ENCODE assay signal across 19 mouse cellular contexts in the genomic region with DNA sequence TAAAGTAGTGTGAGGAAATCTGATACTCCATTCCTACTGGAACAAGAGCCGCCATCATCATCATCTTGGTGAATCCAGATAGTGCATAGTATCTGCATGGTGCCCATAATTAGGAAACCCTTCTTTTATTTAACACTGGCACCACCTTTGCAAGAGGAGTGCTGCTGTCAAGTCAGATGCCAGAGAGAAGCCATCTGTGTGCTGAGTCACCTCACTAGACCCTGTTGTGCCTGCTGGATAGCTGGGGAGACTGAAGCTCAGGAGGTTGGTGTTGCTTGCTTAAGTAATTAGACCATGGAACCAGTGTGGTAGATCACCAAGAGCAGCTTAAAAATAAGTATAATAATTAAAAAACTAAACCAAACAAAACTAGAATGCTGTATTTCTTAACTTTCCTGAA.
DNase-seq lines count a peak whose midpoint lies in the region; ATAC-seq and TF ChIP-seq lines count a peak whose summit lies in the region.
"Had no signal": no experiment of that assay in that cellular context is flagged by ENCODE, and none has a peak within 500 bp of the region (broad histone marks: within the 10 kb centered on the region; RNA-seq: fewer than 3 reads in every experiment).

No protein-coding gene starts in this region.

- no peaks in the 10 kb centered on the region for H3K36me3 ChIP-seq in forebrain, embryonic 15.5 days
- H3K36me3 ChIP-seq: heart, embryonic 13.5 days; limb, embryonic 13.5 days; neural tube, embryonic 15.5 days had no signal

- H3K27me3 ChIP-seq in Patski, result no peaks in the 10 kb centered on the region
- H3K27me3 ChIP-seq in forebrain, embryonic 15.5 days, result no peaks in the 10 kb centered on the region
- H3K27me3 ChIP-seq: heart, embryonic 13.5 days; limb, embryonic 13.5 days; neural tube, embryonic 15.5 days had no signal

- peak; percentile 58 for DNase-seq in heart, adult 11 months
- no peak for DNase-seq in heart, postnatal 14 days
- DNase-seq in 3134 (ENCODE audit: extremely low read depth, insufficient read length, low spot score) (peak; percentile 30), Patski (ENCODE audit: low read depth, low spot score) (peak; percentile 6)
- peak; percentile 75 for DNase-seq in cerebellum, adult 9-11 months
- no peak for DNase-seq in embryo, embryonic 10 days (ENCODE audit: low spot score)
- no peak for DNase-seq in gastrocnemius, postnatal 4 days (ENCODE audit: low spot score in 2 of 2)
- DNase-seq: gastrocnemius, postnatal 14 days; kidney, postnatal 14 days; liver, postnatal 0 days; lung, postnatal 36 days; right cerebral cortex, postnatal 14 days had no signal

- no peak overlapping the region for H3K9ac ChIP-seq in forebrain, embryonic 15.5 days (replicated peaks)
- H3K9ac ChIP-seq: heart, embryonic 13.5 days; limb, embryonic 13.5 days; liver, postnatal 0 days; neural tube, embryonic 15.5 days had no signal

- WGBS in forebrain, embryonic 15.5 days, result 85% methylated on average over 1 of the region's 1 CpGs

- H3K9me3 ChIP-seq in forebrain, embryonic 15.5 days, result no peaks in the 10 kb centered on the region
- H3K9me3 ChIP-seq: heart, embryonic 13.5 days; limb, embryonic 13.5 days; neural tube, embryonic 15.5 days had no signal

- ATAC-seq in Patski, result no peak
- no peak for ATAC-seq in forebrain, embryonic 15.5 days (replicated peaks)
- ATAC-seq: intestine, postnatal 0 days; liver, postnatal 0 days; midbrain, embryonic 16.5 days had no signal

- no peak for TF ChIP-seq CTCF in Patski (IDR thresholded peaks at IDR 0.05)

- H3K4me2 ChIP-seq in forebrain, embryonic 15.5 days (replicated peaks), result no peak overlapping the region
- H3K4me2 ChIP-seq: heart, embryonic 13.5 days; limb, embryonic 13.5 days; neural tube, embryonic 15.5 days had no signal

- POLR2A ChIA-PET in Patski (lab: Charles Lee), result no interaction called here

- CTCF ChIA-PET in Patski (lab: Charles Lee), result interaction anchor here (1.1 to 2.0 kb wide), 4 partner anchors 11 to 101 kb away, joined by 3 to 12 read pairs (median 5); no protein-coding TSS in a partner anchor

- intact Hi-C loops in heart, postnatal 14 days (cut with DNase I), result no loop called here

- peaks cover 8% of the 10 kb centered on the region for H3K4me1 ChIP-seq in forebrain, embryonic 15.5 days
- H3K4me1 ChIP-seq: heart, embryonic 13.5 days; limb, embryonic 13.5 days; neural tube, embryonic 15.5 days had no signal

- no peak overlapping the region for H3K27ac ChIP-seq in forebrain, embryonic 15.5 days (replicated peaks)
- H3K27ac ChIP-seq: heart, embryonic 13.5 days; limb, embryonic 13.5 days; neural tube, embryonic 15.5 days had no signal

- in situ Hi-C loops in Patski (cut with MboI; ENCODE audit: low pct_unique_long_range_greater_than_20kb), result no loop called here

- H3K4me3 ChIP-seq in forebrain, embryonic 15.5 days, result no peak overlapping the region
- H3K4me3 ChIP-seq: erythroblast, embryonic 14.5 days; heart, embryonic 13.5 days; limb, embryonic 13.5 days; neural tube, embryonic 15.5 days had no signal

Comparison
In these comparisons a context has a peak if more than half of its experiments do, and no peak if none do; other contexts are left out.
1. DNase-seq: peak in heart, adult 11 months (single experiment), 3134 (single experiment), Patski (single experiment) and cerebellum, adult 9-11 months (single experiment); none in heart, postnatal 14 days (0 of 2), embryo, embryonic 10 days (single experiment) and gastrocnemius, postnatal 4 days (0 of 2).